Mouse (Mus musculus): ENCODE data around the gene Emc10. TPM values are rescaled to one million over a fixed set of nuclear protein-coding genes. Genes with fewer than 3 reads are reported as not detected.

Emc10 gene
- total RNA-seq, 2 experiments from 2014 or later: 192 to 201 TPM

DNA sequence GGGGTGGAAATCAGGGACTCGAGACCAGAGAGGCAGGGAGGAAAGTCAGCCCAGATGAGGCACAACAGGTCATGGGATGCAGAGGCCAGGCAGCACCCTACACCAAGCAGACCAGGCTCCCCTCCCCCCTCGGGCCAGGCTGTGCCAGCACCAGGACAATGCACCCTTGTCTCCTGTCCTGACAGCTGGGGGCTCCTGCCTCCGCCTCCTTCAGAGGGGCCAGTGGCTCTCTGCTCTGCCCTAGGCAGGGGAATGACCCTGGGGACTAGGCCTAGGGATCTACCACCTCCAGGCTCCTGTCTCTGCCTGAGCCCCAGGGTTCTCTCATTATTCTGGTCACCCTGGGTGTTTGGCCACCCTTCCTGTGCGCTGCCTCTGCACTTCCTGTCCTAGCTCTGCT lies 21.9 kb downstream of the Emc10 start:
- H3K27ac ChIP-seq: peak overlapping the region; percentile 76
- no peak overlapping the region for H3K4me3 ChIP-seq
- peak in 1 of 2 experiments; percentile 72 for DNase-seq (ENCODE audit: extremely low spot score in 1 of 2, low spot score in 2 of 2)
- TF ChIP-seq CTCF (IDR thresholded peaks at IDR 0.05): no peak
- intact Hi-C loops (cut with DNase I): no loop called here

GRCm38 (mm10) chr7:44472961-44473646 lies 23.2 kb downstream of the Emc10 start:
- intact Hi-C loops (cut with DNase I): no loop called here
- Histone ChIP-seq H3K27ac (peak overlapping the region; percentile 83), H3K4me3 (no peak overlapping the region)
- TF ChIP-seq CTCF (IDR thresholded peaks at IDR 0.05): no peak
- DNase-seq (ENCODE audit: extremely low spot score in 1 of 2, low spot score in 2 of 2): peak in 1 of 2 experiments; percentile 9

- DNase-seq (ENCODE audit: extremely low spot score in 1 of 2, low spot score in 2 of 2): no peak
- intact Hi-C loops (cut with DNase I): no loop called here
- no peak for TF ChIP-seq CTCF (IDR thresholded peaks at IDR 0.05)
- Histone ChIP-seq H3K27ac (peak overlapping the region; percentile 83), H3K4me3 (no peak overlapping the region)
These were observed 23.8 kb downstream of the Emc10 start for GRCm38 (mm10) chr7:44472558-44472885.

GRCm38 (mm10) chr7:44471880-44472557 lies 24.3 kb downstream of the Emc10 start:
- TF ChIP-seq CTCF (IDR thresholded peaks at IDR 0.05): no peak
- peak overlapping the region; percentile 83 for H3K27ac ChIP-seq

DNA sequence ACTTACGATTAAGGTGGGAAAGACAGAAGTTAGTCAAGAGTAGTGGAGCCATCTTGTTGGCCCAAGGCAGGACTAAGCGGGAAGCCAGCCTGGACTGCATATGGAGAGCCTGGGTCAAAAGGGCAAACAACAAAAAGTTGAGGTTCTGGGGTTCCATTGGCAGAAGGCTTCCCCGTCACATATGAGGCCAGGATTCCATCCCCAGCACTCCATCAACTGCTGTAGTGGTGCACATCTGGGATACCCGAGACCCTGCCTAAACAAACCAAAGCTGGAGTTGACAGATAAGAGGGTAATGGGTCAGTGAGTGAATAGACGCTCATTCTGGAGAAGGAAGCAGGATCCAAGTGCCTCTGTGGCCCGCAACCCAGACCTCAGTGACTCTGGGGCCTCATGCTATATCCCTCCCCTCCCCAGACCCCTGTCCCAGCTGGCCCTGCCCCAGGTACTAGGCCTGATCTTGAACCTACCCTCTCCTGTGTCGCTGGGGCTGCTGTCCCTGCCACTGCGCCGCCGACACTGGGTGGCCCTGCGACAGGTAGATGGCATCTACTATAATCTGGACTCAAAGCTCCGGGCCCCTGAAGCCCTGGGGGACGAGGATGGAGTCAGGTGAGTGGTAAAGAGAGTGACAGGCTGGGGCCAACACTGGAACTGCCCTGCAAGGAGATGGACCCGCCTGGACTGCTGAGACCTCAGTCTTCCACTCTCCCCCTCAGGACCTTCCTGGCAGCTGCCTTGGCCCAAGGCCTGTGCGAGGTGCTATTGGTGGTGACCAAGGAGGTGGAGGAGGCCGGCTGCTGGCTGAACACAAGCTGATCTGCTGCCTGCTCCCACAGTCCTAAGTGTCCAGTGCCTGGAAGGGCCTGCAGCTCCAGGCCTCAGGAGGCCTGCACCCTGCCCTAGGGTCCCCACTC lies 25.4 kb downstream of the Emc10 start:
- Histone ChIP-seq H3K27ac (peak overlapping the region; percentile 56; the same call in 1 of the 2 replicates), H3K4me3 (no peak overlapping the region)
- intact Hi-C loops (cut with DNase I): no loop called here
- TF ChIP-seq CTCF (IDR thresholded peaks at IDR 0.05): no peak
- DNase-seq (ENCODE audit: extremely low spot score in 1 of 2, low spot score in 2 of 2): peak in 1 of 2 experiments; percentile 19

More at GRCm38 (mm10) chr7:44471880-44472557, 24.3 kb downstream of the Emc10 start:
- DNase-seq (ENCODE audit: extremely low spot score in 1 of 2, low spot score in 2 of 2): peak in 1 of 2 experiments; percentile 26
- no peak overlapping the region for H3K4me3 ChIP-seq
- intact Hi-C loops (cut with DNase I): no loop called here

DNA sequence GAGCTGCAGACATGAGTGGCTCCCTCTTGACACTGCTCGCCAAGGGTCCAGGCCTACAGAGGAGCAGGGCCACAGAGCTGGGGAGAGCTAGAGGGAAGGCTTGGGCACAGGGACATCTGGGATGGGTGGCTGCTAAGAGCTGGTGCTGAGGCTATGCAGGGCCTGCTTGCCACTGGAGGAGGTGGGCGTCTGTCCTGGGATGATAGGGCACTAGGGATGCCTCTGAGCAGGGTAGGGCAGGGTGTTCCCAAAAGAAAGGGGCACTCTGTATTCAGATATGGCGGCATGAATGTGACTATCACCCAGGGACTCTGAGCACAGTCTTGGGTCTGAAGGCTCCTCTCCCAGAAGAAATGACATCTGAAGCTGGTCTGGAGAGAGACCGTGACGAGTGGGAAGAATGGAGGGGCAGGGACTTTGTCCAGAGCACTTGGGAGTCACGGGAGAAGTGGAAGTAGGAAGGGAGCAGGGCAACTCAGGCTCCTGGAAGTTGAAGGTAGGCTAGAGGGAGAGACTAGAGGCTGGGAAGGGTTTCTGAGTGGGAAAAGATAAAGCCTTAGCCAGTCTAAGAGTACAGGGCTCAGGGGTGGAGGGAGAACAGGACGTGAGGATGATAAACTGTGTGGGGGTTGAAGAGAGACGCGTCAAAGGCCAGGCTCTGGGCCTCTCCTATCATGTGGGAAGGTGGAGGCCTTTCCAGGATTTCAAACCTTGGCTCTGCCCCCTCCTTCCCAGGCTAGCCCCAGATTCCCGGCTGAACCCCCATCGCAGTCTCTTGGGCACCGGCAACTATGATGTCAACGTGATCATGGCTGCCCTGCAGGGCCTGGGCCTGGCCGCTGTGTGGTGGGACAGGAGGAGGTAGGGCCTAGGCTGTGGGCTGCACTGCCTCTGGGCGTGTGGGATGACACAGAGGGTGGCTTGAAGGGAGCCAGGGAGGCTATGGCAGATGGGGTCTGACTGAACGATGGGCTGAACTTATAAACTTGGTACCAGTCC lies 26.4 kb downstream of the Emc10 start:
- Histone ChIP-seq H3K27ac (peak overlapping the region; percentile 96), H3K4me3 (no peak overlapping the region)
- intact Hi-C loops (cut with DNase I): loop anchor here (2.0 kb wide), 1 partner anchor 97 kb away; no protein-coding TSS in a partner anchor
- DNase-seq (ENCODE audit: extremely low spot score in 1 of 2, low spot score in 2 of 2): peak in 1 of 2 experiments; percentile 14
- TF ChIP-seq CTCF (IDR thresholded peaks at IDR 0.05): no peak

GRCm38 (mm10) chr7:44468644-44469285 lies 27.6 kb downstream of the Emc10 start:
- intact Hi-C loops (cut with DNase I): loop anchor here (2.0 kb wide), 1 partner anchor 96 kb away; no protein-coding TSS in a partner anchor
- Histone ChIP-seq H3K27ac (peak overlapping the region; percentile 96), H3K4me3 (peak overlapping the region; percentile 70)
- DNase-seq (ENCODE audit: extremely low spot score in 1 of 2, low spot score in 2 of 2): no peak
- TF ChIP-seq CTCF (IDR thresholded peaks at IDR 0.05): no peak

- intact Hi-C loops (cut with DNase I): loop anchor here (2.0 kb wide), 1 partner anchor 95 kb away; no protein-coding TSS in a partner anchor
- Histone ChIP-seq H3K4me3 (peak within 1 kb of the TSS; percentile 70), H3K27ac (peak within 1 kb of the TSS; percentile 96)
- TF ChIP-seq CTCF (IDR thresholded peaks at IDR 0.05): no peak; the same call in 1 of the 2 replicates
- peak; percentile 94 to 96 for DNase-seq (ENCODE audit: extremely low spot score in 1 of 2, low spot score in 2 of 2)
These were observed 28.4 kb downstream of the Emc10 start, which contains the start of gene Josd2 for GRCm38 (mm10) chr7:44467811-44468411. TSS of gene Josd2 (plus strand) at chr7:44467980.

- TF ChIP-seq CTCF (IDR thresholded peaks at IDR 0.05): no peak; the same call in 1 of the 2 replicates
- DNase-seq (ENCODE audit: extremely low spot score in 1 of 2, low spot score in 2 of 2): peak in 1 of 2 experiments; percentile 33
- intact Hi-C loops (cut with DNase I): no loop called here
- Histone ChIP-seq H3K27ac (peak overlapping the region; percentile 69), H3K4me3 (no peak overlapping the region; the same call in 1 of the 2 replicates)
These were observed 29.4 kb downstream of the Emc10 start for GRCm38 (mm10) chr7:44466888-44467311.

All from left cerebral cortex, adult 2 months (tissue).